Mouse (Mus musculus) left cerebral cortex, adult 18-20 months (tissue): ENCODE results near the gene Hmcn1. TPM values are rescaled to one million over a fixed set of nuclear protein-coding genes. Genes with fewer than 3 reads are reported as not detected.

Experiments
- DNase-seq, 2 experiments: peaks; one replicate each; pipeline ENCODE4 v3.0.0; 2021 to 2022; ENCODE audit warnings: low spot score in 2 of 2, mixed read lengths in 1 of 2
- total RNA-seq, 2 experiments: library from RNA; stranded (reverse); gene quantifications; 2 replicates each; pipeline ENCODE4 v1.2.3; 2021

Gene Hmcn1
- total RNA-seq, 2 experiments from 2014 or later: 1.6 to 2.8 TPM

DNA sequence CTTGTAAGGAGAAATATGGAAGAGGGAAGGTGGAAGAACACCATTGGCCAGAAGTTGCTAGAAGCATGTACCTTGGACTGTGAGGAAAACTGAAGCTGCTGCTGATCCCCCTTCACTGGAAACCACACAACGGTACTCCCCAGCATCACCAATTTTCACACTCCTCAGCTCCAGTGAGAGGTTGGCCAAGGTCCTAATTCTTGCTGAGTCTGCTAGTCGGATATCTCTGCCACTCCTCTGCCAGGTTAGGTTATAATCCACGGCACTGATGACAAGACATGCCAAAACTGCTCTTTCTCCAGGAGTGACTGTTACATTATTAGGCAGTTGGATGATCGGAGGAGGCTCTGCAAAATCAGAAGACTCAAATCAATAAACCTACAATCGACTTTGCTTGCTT lies 194.6 kb downstream of the Hmcn1 start:
- DNase-seq: no peak

DNA sequence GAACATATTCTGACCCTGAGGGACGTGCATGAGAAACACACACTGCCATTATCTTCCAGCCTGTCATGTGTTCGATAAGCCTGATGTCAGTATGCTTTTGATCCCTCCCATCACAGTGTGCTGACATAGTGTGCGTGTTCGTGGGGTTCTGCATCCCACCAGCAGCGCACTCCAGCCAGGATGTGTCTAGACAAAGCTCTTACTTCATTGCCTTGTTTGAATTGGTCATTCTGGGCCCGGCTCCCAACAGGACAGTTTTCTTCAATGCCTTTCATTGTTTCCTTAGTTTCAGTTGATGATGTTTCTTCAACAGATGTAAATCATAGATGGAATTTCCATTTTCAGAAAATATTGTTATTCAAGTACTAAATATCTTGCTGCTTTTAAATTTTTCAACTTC lies 206.5 kb downstream of the Hmcn1 start:
- DNase-seq: no peak

DNA sequence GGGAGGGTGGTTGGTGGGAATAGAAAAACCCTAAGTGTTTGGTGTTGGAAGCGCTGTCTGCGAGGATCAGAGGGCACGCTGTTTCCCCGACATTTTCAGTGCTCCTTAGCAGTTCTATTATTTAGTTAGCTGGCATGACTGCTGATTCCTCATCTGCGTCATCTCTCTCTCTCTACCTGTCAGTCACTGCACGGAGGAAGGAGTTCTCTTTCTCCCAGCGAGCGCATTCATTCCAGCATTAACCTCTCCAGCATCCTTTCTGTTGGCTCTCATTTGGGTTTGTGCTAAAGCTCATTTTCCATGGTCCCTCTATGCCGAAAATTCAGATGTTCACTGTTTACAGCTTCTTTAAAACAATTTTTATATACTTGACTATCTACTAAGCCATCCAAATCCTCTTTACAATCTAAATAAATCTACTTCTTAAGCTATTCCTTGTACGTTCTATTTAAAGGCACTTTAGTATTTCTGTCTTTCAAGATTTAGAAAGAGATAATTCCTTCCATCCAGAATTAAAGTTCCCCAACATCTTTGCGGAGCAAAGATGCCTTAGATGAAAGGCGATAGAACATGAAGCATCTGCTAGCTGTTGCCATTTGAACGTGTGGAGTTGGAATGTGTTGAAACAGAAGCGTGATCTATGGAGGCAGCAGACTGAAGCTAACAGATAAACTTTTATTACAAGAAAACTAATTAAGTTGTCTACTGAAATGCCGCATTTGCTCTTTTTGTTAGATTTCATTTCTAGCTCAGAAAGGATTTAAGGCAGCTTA lies 210.0 kb downstream of the Hmcn1 start:
- DNase-seq: no peak

DNA sequence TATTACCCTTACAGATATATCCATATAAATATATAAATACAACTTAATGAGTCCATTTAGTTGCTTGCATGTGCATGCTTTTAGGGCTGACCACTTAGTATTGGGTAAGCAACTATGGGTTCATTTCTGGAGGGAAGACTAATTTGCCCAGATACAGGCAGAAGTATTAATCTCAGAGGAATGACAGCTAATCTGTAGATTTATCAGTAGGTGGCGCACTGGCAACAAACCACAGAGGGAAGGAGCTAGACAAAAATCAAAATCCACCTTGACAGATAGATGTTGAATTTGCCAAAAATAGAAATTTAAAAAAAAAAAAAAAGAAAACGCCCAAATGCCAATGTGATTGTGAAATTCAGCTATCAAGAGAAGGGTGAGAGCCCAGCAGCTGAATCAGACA lies 213.3 kb downstream of the Hmcn1 start:
- no peak for DNase-seq

DNA sequence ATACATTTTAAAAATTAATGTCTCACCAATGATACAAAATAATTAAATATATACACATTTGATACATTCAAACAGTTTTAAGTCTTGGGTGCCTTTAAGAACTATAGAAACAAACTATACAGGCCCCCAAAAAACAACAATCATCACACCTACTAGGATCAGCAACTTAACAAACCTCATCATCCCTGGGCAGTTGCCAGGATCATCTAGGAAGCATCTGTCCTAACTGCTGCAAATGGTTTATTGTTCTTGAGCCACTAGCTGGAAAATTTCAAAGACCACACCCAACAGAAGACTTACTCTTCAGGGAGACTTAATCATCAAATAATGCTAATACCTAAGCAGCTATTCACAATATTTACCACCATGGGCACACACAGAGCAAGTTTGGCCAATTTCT lies 216.5 kb downstream of the Hmcn1 start:
- no peak for DNase-seq

DNA sequence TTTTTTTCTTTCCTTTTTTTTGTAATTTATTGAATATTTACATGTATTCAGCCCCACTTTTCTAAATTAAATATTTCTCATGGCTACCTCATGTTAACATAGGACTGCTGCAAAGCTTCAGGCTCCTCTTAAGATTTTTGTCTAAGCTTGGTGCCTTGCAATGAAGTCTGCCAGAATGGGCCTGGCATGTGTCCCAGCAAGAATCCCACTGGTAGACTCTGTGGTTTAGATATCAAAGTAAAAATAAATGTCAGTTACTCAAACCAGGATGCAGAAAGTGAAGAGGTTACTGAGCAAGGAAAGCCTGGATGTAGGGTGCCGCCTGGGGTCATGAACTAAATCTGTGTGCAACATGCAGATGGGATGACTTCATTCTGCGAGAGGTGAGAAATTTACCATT lies 217.5 kb downstream of the Hmcn1 start:
- no peak for DNase-seq

DNA sequence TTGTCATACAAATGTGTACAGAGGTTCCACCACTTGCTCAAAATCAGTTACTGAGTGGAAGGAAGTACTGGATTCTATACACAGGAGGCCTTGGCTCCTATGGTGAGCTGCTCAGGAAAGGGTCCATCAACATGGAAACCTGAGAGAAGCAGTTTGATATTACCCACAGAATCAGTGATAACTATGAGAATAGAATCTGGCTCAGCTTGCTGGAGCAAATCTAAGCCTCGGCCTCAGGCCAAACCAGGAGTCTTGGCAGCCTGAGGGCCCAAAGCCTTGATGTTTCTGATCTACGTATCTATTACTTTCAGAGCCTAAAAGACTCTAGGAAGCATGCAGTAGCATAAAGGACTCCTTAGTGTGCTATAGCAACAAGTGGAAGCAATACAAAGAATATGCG lies 220.3 kb downstream of the Hmcn1 start:
- no peak for DNase-seq

DNA sequence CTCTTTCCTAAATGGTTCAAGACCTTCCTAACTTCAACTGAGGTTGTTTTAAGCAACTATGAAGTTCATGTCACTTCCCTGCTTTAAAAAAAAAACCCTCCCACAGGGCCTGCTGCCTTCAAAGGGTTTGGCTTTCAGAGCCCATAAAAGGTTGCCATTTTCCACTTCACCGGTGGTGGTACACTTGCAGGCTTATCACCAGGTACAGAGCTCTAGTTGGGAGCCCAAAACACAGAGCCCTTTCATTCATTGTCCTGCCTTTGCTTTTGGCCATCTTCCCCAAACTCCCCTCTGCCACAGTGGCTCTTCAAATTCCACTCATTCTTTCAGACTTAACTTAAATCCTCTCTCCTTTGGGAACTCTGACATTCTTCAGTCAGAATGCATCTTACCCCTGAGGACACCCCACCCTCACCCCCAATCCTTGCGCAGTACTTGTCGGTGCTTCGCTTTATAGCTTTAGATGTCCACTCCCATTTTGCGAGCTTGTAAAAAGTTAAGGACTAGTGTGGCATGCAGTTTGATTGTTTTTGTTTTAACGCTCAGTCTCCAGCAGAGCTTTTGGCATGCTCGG lies 222.2 kb downstream of the Hmcn1 start:
- no peak for DNase-seq

DNA sequence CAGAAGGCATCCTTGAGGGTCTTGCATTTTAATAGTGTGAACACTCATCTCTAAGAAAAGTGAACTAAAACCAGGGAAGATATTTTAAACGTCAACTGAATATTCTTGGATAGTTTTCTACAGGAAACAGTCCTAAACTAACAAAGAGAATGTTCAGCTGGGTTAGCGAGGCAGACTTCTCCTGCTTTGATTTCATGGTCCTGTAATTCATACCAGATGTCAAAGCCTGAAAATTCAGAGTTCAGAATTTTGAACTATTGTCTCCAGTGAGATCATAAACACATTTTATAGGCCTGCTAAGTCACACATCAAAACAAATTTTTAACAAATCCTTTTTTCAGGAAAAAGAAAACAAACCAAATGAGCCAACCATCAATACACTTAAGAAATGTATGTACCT lies 223.4 kb downstream of the Hmcn1 start:
- DNase-seq: no peak

DNA sequence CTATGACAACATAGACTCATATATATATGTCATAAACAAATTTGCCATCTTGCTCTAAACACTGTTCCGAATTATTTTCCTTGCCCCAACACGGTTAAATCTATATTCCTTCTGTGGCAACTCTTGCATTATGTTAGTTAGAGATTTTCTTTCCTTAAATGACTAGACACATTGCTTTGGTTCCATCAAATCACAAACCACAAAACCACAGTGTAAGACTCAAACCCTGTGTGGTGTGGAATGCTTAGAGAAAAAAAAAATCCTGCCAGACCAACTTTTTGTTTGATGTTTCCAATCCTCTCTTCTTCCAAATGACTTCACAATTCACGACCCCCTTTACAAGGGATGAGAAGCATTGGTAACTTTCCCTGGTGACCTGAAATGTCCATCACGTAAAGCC lies 231.6 kb downstream of the Hmcn1 start:
- DNase-seq: no peak

DNA sequence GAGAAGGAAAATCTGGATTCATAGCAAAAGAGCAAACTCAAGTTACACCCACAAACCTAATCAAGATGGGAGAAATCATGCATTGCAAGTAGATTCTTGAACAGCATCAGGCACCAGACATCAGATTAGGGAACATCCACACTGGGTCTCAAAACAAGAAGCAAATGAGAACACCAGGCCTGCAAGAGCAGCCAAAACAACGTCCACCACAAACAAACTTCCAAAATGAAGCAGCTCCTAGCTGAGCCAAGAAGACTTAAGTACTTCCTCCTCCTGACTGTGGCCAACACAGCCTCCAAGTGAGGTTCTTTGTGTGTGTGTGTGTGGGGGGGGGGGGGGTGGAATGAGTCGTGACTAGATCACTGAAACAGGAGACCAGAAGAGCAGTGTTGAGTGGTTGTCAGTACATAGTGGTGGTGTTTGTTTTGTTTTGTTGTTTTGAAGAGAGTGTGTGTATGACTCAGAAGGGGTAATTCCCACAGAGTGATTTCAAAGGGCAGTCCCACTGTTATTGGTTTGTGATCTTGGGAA lies 232.4 kb downstream of the Hmcn1 start:
- no peak for DNase-seq

DNA sequence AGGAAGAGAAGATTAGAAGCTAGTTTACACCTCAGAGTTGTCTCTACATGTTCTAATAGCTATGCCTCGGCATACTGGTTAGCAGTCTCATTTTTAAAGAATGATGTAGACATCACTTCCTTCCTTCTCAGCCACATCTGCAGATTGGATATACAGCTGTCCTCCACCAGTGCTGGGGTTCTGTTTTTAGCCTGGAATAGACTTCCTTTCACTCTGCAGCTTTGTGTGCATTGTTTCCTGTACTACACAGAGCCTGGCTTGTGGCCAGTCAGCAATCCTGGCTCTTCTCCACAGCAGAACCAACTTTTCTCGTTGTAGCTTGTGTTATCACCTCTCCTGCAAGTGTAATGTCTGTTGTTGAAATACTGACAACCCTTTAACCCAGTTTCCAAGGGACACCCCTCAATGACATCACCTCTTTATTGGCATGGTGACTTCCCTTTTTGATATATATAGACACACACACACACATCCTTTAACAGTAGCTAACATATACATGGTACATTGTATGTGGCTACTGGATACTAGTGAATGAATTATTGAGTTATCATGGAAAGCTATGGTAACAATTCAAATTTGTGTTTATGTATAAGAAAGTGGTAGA lies 233.7 kb downstream of the Hmcn1 start:
- no peak for DNase-seq

DNA sequence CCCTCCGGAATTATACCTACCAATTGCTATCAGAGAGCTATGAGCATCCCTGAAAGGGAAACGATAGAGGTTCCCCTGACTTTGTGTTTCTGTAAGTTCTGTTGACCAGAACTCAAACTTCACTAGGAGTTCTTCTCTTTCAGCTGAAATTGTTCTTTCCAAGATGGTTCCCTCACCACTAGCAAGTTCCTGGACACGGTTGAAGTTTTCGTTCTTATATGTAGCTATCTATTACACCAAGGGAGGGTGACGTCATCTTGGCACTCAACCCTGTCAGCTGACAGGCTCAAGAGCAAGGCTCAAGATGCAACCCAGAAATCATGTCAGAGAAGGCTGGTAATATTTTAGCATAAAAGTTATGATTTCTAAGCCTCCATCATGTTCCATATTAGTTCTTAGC lies 239.3 kb downstream of the Hmcn1 start:
- DNase-seq: no peak

DNA sequence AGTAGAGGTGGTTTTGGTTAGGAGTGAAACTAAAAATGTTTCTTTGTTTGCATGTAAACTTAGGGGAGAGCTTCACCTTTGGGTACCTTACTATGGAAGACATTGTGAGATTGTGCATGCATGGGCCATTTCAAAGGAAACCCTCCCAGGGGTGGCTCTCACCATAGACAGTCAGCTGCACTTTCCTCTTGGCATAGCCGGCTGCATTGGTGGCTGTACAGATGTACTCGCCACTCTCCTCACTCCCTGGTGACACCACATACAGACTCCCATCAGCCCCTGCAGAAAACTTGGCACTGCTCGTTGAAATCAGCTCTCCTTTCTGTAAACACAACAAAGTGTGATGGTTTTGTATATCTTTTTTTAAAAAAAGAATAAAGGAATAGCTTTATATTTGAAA lies 244.5 kb downstream of the Hmcn1 start:
- DNase-seq: no peak

DNA sequence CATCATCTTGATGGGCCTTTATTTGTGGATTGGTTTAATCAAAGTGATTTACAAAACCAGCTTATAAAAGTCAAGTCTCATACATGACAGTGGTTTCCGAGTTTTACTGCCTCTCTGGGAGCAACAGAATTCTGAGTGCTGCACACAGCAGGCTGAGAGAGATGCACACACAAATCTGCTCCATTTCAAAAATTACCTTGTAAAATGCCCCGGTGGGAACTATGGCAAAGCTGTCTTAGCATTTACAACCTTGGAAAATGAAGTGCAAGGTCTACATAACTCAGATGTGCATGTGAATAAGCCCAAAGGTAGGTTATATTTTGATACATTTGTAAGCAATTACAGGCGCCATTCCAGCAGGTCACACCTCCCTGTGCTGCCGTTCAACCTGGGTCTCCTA lies 245.5 kb downstream of the Hmcn1 start:
- no peak for DNase-seq

DNA sequence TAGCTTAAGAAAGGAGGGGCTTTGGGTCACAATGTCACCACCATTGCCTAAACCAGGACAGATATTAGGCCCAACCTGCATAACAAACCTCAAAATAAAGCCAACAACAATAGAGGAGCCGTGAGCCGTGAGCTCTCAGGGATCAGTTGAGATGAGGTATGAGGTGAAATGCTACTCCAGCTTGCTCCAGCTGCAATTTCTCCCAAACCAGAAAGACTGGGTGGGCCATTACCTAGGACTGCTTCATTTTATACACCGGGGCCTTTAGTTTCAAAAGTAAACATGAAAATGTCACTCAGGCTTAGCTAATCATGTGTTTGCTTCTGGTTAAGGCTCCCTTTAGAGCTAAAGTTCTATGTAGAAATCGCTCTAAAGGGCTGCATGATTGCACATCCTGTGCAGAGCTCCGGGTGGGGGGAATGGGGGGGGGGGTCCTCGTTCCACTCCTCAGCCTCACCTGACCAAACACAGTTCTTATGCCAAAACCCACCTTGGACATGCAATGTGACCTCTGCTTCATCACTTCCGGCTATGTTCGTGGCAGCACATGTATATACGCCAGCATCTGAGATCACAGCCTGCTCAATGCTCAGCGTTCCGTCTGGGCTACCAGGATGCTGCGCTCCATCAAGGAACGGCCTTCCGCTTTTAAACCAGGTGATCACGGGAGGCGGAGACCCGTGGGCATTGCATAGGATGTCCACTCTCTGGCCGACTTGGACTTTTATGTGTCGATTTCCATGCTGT lies 250.0 kb downstream of the Hmcn1 start:
- DNase-seq: no peak

DNA sequence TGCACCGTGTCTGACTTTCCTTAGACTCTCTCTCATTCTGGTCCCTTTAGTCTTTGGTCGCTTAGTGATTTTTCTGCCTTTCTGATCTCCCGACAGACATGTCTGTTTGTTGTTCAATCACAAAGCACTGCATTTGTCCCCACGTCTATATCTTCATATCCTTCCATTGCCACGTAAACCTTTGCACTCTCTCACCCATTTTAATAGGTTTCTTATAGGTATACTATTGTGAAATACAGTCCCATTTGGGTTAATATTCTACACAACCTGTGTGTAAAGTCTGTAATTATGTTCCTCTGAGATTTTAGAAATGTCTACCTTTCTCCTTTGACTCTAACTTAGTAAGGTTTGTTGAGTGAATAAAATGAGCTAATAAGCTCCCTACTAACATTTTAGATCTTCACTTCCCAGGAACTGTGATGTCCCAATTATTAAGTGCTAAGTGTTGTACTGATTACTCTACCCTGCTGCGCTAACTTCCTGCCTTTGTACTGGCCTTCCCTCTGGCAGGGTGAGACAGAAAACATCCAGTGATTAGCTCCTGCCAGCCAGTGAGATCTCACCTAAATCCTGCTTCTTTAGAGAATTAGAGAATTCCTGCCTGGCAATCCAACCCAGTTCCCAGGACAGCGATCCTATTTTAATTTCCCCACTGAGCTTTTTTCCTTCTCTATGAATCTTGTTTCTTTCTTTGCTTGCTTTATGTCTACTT lies 250.7 kb downstream of the Hmcn1 start:
- no peak for DNase-seq

DNA sequence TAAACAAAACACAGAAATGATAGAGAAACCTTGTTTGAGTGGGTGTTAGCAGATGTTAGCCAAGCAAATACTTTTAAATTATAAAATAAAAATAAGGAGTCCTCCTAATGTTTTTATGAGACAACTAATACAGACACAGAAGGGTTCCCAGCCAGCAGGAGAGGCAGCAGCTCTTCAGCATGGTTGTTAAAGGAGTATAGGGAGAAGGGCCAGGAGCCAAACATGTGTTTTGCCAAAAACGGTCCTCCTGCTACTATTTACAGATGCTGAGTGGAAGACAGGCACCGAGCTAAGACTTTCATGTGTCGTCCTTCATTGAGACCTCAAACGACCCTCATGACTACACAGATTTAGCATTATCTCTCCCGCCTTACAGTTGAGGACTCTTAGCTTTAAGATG lies 281.8 kb downstream of the Hmcn1 start:
- DNase-seq: no peak

DNA sequence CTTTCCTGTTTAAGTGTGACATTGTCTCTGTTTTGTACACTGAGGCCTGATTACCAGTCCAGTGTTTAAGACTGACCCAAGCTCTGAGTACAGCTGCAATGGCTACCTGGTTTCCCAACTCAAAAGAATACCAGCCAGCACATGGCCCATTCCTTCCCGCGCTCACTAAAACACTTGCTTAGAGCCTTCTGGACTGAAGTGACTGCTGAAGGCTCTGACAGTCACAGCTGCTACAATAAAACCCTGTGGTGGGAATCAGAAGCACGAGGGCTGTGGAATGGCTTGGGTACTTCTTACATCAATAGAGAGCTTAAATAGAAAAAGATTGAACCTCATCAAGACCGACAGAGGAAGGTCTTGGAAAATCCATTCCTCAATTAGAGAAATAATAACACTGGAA lies 286.7 kb downstream of the Hmcn1 start:
- DNase-seq: no peak

DNA sequence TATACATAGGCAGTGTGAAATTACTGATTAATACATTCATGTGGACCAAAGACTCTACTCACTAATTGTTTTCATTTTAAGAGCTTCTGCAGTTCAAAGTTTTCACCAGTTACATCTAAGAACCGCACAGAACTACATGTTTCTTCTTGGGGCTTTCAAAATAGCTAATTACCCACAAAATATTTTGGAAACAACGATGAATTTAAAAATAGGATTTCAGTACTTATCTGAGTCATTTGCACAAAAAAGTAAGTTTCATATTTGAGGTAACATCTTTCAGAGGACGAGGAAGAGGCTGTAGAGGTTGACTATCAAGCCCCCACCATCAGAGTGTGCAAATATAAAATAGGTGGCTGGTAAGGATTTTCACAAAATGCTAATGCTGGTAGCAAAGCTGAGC lies 295.5 kb downstream of the Hmcn1 start:
- DNase-seq: no peak

DNA sequence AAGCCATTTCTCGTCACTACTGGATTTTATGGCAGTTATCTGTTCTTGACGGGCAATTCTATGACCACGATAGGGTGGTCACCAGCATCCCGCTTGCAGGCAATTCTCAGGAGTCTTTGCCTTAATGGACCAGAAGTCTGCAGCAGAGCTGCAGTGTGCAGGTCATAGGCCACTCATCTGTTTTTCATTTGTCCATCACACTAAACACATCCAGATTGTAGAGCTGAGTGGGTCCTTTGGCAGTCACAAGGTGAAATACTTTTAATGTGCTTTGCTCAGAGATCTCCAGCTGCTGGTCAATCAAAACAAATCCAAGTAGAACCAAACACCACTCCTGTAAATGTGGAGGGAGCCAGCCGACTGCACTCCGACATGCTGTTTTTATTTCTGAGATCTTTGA lies 311.2 kb downstream of the Hmcn1 start:
- no peak for DNase-seq
